Comparison of ENCODE assay signal across 8 mouse cellular contexts in genomic region chr19:5688200-5689087, GRCm38 (mm10). TPM values are rescaled to one million over a fixed set of nuclear protein-coding genes. Genes with fewer than 3 reads are reported as not detected.
DNase-seq lines count a peak whose midpoint lies in the region; ATAC-seq lines count a peak whose summit lies in the region.

TSS of gene Map3k11 (plus strand) at chr19:5688742.
TSS of gene Pcnx3 (minus strand) at chr19:5688908.

- peak within 1 kb of the TSS; percentile 92 for H3K9ac ChIP-seq in hindbrain, embryonic 16.5 days (ENCODE audit: low read depth, low read length)

- H3K79me2 ChIP-seq in macrophage (ENCODE audit: inconsistent target), result peaks cover 62% of the 10 kb centered on the region

- H3K4me1 ChIP-seq in hindbrain, embryonic 16.5 days (ENCODE audit: control insufficient read depth, insufficient read depth, low read depth, low read length), result peaks cover 43% of the 10 kb centered on the region

- peak; percentile 93 for DNase-seq in WW6 (ENCODE audit: low read depth, low spot score)
- peak; percentile 87 to 94 for DNase-seq in cerebellum, postnatal 4 days (ENCODE audit: low spot score in 2 of 2)
- peak; percentile 97 for DNase-seq in gastrocnemius, adult 18-20 months (ENCODE audit: low spot score)
- DNase-seq in left cerebral cortex, adult 18-20 months (ENCODE audit: low spot score in 2 of 2), result peak; percentile 98 to 99
- peak; percentile 99 for DNase-seq in right cerebral cortex, adult 18-20 months
- peak; percentile 92 for DNase-seq in urinary bladder, postnatal 10 days (ENCODE audit: low spot score)

- H3K27me3 ChIP-seq in hindbrain, embryonic 16.5 days (replicated peaks; ENCODE audit: control insufficient read depth, insufficient read depth, low read length), result no peaks in the 10 kb centered on the region

- ATAC-seq in hindbrain, embryonic 16.5 days, result peak; percentile 97

- H3K4me3 ChIP-seq in hindbrain, embryonic 16.5 days (ENCODE audit: low read length), result peak within 1 kb of the TSS; percentile 97
- peak within 1 kb of the TSS; percentile 76 for H3K4me3 ChIP-seq in macrophage (ENCODE audit: inconsistent target)

- under 1% methylated on average over 68 of the region's 69 CpGs for WGBS in hindbrain, embryonic 16.5 days
- WGBS in macrophage (ENCODE audit: missing documents), result 0% methylated on average over 69 of the region's 69 CpGs

- H3K9me3 ChIP-seq in hindbrain, embryonic 16.5 days (ENCODE audit: control insufficient read depth, low read length), result no peaks in the 10 kb centered on the region

- peaks cover 23% of the 10 kb centered on the region for H3K36me3 ChIP-seq in hindbrain, embryonic 16.5 days (ENCODE audit: control insufficient read depth, insufficient read depth, low read length)
- peaks cover 25% of the 10 kb centered on the region for H3K36me3 ChIP-seq in macrophage (ENCODE audit: inconsistent target)

- H3K27ac ChIP-seq in hindbrain, embryonic 16.5 days (ENCODE audit: low read depth, low read length), result peak within 1 kb of the TSS; percentile 87
- peak within 1 kb of the TSS; percentile 96 for H3K27ac ChIP-seq in macrophage

- peak within 1 kb of the TSS; percentile 100 for H3K4me2 ChIP-seq in hindbrain, embryonic 16.5 days (ENCODE audit: low read length)

RNA-seq across cellular contexts. Expression of gene Map3k11, which starts in this region (rescaled TPM):
- 1 to 10 TPM; 8.6 to 9.4 TPM for total RNA-seq in gastrocnemius, adult 18-20 months (2021)
- polyA plus RNA-seq in hindbrain, embryonic 16.5 days (2015; fragmentation: Nextera tagmentation; extraction: Ambion mirVana), result 9.2 and 13.2 TPM in 2 replicates
- 10 to 100 TPM; 18.8 to 22.4 TPM for total RNA-seq in left cerebral cortex, adult 18-20 months (2021)
- 10 to 100 TPM; 19.3 to 86.5 (median 44.6) TPM for total RNA-seq in macrophage (2018; cell fraction: chromatin; rRNA removed)
- total RNA-seq in macrophage (2018; cell fraction: cytosol; rRNA removed), result 10 to 100 TPM; 33.8 to 69.3 (median 53.0) TPM
- 10 to 100 TPM; 35.9 to 78.0 (median 54.2) TPM for total RNA-seq in macrophage (2018; cell fraction: nucleus; rRNA removed)
- polyA plus RNA-seq in macrophage (2018), result 29.4 to 53.8 TPM (median 31.8 TPM) in 3 replicates

RNA-seq across cellular contexts. Expression of gene Pcnx3, which starts in this region (rescaled TPM):
- 10 to 100 TPM; 12.5 to 13.8 TPM for total RNA-seq in gastrocnemius, adult 18-20 months (2021)
- 22.6 and 24.8 TPM in 2 replicates for polyA plus RNA-seq in hindbrain, embryonic 16.5 days (2015; fragmentation: Nextera tagmentation; extraction: Ambion mirVana)
- 10 to 100 TPM; 61.1 to 74.0 TPM for total RNA-seq in left cerebral cortex, adult 18-20 months (2021)
- 100 to 1,000 TPM in 24 of 26 experiments, 10 to 100 TPM in 2; 81.6 to 355 (median 198) TPM for total RNA-seq in macrophage (2018; cell fraction: chromatin; rRNA removed)
- 10 to 100 TPM; 21.4 to 53.6 (median 36.9) TPM for total RNA-seq in macrophage (2018; cell fraction: cytosol; rRNA removed)
- 100 to 1,000 TPM in 18 of 26 experiments, 10 to 100 TPM in 8; 73.9 to 157 (median 117) TPM for total RNA-seq in macrophage (2018; cell fraction: nucleus; rRNA removed)
- polyA plus RNA-seq in macrophage (2018), result 16.4 to 37.7 TPM (median 26.8 TPM) in 3 replicates

Comparison
In these comparisons a context has a peak if more than half of its experiments do, and no peak if none do; other contexts are left out.
1. Peak in every context shown above with its lines: DNase-seq, ATAC-seq, H3K4me3 ChIP-seq and H3K27ac ChIP-seq.
2. RNA of gene Pcnx3 (total RNA-seq): 61.1 to 74.0 TPM in left cerebral cortex, adult 18-20 months; 12.5 to 13.8 TPM in gastrocnemius, adult 18-20 months; every median in the first group is over 4 times any median in the second.